Mouse (Mus musculus) frontal cortex, postnatal 14 days (tissue): Measurements from ENCODE around the gene Fam178b.

Experiments
- DNase-seq, 2 experiments: peaks; one replicate each; pipeline ENCODE4 v3.0.0; 2022; ENCODE audit warnings: low spot score in 2 of 2

The Fam178b gene

DNA sequence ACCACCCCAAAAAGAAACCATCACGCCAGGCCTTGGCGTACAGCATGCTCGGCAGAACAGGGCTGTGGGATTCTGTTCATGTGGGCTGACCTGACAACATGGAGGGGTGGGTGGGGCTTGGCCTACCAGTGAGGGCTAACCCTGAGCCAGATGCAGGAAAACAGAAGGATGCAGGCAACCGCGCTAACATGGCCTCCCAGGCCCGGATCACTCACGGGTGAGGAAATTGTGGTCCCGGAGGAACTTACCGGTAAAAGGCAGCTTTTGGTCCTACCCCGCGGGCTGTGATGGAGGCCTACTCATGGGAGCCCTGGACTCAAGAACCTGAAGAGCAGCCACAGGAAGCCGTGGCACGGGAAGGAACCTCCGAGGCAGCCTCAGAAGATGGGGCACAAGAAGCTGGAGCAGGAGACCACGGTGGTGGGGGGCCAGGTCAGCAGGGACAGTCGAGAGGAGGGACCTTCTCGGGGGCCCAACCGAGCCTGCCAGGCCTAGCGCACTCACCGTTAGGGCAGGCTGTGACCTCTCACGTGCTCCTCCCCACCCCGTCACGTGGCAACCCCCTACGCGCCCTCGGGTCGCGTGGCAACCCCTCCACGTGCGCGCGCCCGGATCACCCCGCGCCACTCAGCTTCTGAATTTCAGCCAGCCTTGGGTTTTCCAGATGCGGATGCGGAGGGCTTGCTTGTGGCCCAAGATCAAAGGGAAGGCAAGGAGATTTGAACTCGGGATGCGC lies at the start of gene Fam178b:
Gene Fam178b (minus strand): TSS at position 564 of the 736 bp plus-strand sequence.
- DNase-seq: no peak

- no peak for DNase-seq
These were observed 41.1 kb upstream of the Fam178b start for GRCm38 (mm10) chr1:36724057-36724431.

GRCm38 (mm10) chr1:36723146-36724056 lies 40.4 kb upstream of the Fam178b start:
- DNase-seq: no peak

- no peak for DNase-seq
These were observed 35.8 kb upstream of the Fam178b start for GRCm38 (mm10) chr1:36718786-36719185.

- no peak for DNase-seq
These were observed 31.3 kb upstream of the Fam178b start, which contains the start of gene Actr1b for GRCm38 (mm10) chr1:36714311-36714710. TSS of gene Actr1b (minus strand) at chr1:36714422.

- DNase-seq: no peak
These were observed 28.1 kb upstream of the Fam178b start for GRCm38 (mm10) chr1:36711104-36711503.

DNA sequence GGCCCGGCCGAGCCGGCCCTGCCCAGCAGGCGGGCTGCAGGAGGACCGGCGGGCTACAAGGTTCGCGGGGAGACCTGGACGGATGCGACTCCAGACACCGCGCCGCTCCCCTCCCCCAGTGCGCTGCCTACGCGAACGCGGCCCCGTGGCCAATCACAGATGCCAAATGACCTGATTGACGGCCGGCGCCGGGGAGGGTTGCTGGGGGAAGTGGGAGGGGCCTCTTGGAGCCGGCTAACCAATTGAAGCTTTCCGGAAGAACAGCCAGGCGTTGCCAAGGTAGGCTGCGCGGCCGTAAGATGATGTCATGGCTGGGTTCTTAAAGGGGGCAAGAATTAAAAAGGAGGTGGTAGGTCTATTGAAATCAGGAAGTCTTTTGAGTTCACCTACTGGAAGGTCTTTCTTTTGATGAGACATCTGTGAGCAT lies 26.9 kb upstream of the Fam178b start, which contains the start of gene 4933424G06Rik:
Gene 4933424G06Rik (plus strand): TSS at position 296 of the 427 bp plus-strand sequence.
- peak; percentile 97 for DNase-seq

- DNase-seq: no peak
These were observed 26.3 kb upstream of the Fam178b start for GRCm38 (mm10) chr1:36709055-36709853.

- DNase-seq: no peak
These were observed 25.6 kb upstream of the Fam178b start for GRCm38 (mm10) chr1:36708626-36709025.

GRCm38 (mm10) chr1:36707797-36708196 lies 24.8 kb upstream of the Fam178b start:
- no peak for DNase-seq

GRCm38 (mm10) chr1:36707166-36707565 lies 24.2 kb upstream of the Fam178b start:
- no peak for DNase-seq

GRCm38 (mm10) chr1:36697030-36697429 lies 14.0 kb upstream of the Fam178b start:
- DNase-seq: no peak

DNA sequence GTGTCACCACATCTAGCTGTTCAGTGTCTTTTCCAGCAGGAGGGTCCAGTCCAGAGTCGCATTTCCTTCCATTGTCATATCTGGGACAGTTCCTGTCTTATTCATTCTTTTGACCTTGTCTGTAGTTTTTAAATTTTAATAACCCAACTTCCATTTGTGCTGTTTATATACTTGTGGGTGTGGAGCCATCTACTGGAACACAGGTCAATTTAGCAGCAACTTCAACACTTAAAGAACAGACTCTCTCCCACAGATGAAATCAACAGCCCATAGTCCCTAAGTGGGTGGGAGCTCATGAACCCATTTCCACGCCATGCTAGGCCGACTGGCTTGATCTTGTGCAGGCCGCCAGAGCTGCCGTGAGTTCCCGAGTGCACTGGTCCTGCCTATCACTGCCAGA lies 13.4 kb upstream of the Fam178b start:
- DNase-seq: no peak

GRCm38 (mm10) chr1:36694871-36695270 lies 11.9 kb upstream of the Fam178b start:
- no peak for DNase-seq

DNA sequence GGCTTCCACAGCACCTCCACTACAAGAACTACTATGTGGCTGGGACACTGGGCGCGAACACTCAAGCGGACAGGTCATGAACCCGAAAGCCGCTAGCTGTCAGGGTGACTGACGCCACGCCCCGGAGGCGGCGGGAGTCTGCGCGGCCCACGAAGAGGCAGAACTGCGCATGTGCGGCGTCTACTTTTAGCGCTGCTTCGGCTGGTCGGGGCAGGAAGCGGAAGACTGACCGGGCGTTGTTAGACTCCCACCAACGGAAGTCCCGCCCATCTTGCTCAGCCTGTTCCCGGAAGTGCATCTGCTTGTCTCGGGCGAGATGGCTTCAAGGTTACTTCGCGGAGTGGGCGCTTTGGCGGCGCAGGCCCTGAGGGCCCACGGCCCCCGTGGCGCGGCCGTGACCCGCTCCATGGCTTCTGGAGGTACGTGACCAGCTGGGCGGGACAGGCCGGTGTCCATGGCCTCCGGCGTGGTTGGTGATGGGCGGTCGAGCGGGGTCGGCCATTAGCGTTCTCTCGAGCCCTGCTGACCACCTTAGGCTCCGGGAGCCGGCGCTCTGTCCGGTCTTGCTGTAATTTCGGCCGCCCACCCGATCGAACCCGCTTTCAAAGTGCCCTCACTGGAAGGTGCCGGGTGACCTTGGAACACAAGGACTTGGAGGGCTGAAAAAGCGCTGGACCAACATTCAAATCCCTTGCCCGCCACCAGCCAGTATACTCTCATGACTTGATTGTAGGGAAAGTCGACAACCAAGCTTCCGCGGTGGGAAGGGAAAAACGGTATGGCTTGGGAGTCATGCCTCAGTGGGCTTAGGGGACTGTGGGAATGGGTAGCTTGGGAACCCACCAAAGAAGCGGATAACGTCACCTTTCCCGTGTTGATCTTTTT lies 8.5 kb upstream of the Fam178b start, which contains the start of gene Cox5b:
Gene Cox5b (plus strand): TSS at position 179 of the 885 bp plus-strand sequence.
- DNase-seq: peak; percentile 92 to 93

DNA sequence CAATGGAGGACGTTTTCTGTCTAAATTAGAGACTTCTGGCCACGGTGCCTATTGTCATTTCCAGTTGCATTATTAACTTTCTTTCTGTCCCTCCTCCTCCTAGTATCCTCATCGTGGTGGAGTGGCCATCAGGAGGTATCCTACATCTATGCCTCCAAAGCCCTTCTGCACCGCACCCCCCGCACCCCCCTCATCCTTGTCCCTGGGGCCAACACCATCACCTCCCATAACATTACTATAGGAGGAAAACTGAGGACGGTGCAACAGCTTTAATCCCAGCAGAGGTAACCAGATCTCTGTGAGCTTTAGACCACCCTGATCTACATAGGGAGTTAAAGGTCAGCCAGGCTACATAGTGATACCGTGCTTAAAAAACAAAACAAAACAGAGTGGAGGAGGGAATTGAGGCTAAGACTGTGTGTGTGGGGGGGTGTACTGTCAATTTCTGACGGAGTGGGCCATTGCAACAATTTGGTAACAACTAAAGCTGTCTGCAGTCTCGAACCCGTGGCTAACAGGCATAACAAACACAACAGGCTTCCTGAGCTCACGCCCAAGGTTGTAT lies 7.8 kb upstream of the Fam178b start:
- DNase-seq: no peak

DNA sequence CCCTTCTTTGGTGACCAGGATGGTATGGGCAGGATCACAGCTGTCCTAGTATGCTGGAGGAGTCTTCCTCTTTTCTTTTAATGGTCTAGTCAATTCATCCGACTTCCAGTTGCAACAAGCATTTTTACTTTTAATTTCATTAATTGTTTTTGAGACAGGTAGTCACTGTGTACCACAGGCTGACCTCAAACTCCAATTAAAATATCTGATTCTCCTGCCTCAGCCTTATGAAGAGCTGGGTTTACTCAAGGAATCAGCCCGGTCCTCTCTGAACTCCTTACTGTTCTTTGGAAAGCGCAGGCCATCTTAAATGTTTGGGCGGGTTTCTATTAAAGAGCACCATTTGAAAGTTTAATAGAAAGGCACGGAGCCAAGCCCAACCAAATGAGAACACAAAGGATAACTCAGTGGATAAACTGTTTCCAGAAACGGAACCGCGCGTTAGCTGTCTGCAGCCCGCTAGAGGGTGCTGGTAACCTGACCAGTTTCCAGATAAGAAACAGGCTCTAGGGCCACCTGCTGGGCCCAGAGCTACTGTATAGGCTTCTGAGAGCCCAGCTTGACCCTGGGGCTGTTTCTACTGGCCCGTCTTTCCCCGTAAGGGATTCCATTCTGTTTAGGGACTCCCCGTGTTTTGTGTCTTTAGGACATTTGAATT lies 956 bp upstream of the Fam178b start:
- peak; percentile 61 to 78 for DNase-seq

GRCm38 (mm10) chr1:36680893-36681292 lies 2.1 kb downstream of the Fam178b start:
- DNase-seq: no peak

DNA sequence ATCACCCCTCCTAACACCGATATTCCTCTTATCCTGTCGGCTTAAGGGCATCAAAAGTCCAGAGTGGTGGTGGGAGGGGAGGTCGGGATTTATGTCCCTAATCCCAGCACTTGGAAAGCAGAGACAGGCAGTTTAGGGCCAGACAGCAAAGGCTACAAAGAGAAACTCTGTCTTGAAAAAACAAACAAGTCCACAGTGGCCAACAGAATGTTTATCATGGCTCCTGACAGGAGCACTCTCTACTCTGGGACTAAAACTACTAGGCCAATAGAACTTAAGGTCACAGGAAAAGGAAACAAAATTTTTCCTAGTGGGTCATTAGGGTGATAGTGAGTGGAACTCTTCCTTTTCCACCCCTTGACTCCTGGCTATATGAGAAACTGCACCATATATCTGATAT lies 8.0 kb downstream of the Fam178b start:
- no peak for DNase-seq
